Mouse (Mus musculus): Measurements from ENCODE around the gene Sf3b3.

GRCm38 (mm10) chr8:110845821-110846404 lies 674 bp downstream of the Sf3b3 start:
- TF ChIP-seq TAL1 (IDR thresholded peaks at IDR 0.05; ENCODE audit: low read length) (no peak), CTCF (IDR thresholded peaks at IDR 0.05 in 2 of 3, conservative IDR thresholded peaks at IDR 0.05 in 1 of 3; ENCODE audit: control insufficient read depth in 1 of 3, insufficient read depth in 1 of 3, low read depth in 2 of 3, low read length in 3 of 3, poor library complexity in 1 of 3, severe bottlenecking in 1 of 3) (no peak), POLR2AphosphoS2 (IDR thresholded peaks at IDR 0.05; ENCODE audit: low read length) (0 out of 2 replicates have a peak, but pooled peaks have one; percentile 0), MAX (IDR thresholded peaks at IDR 0.05; ENCODE audit: low read length) (no peak), UBTF (IDR thresholded peaks at IDR 0.05; ENCODE audit: borderline replicate concordance, insufficient read depth, low read depth, low read length) (no peak), E2F4 (IDR thresholded peaks at IDR 0.05; ENCODE audit: borderline replicate concordance, low read depth, low read length) (no peak), POLR2A (IDR thresholded peaks at IDR 0.05; ENCODE audit: control insufficient read depth in 1 of 2, insufficient read depth in 1 of 2, low read depth in 1 of 2, low read length in 2 of 2, poor library complexity in 1 of 2) (no peak), MAFK (IDR thresholded peaks at IDR 0.05; ENCODE audit: borderline replicate concordance, low read depth, low read length) (no peak), EP300 (IDR thresholded peaks at IDR 0.05; ENCODE audit: low read depth in 1 of 2, low read length in 2 of 2) (no peak), USF1 (IDR thresholded peaks at IDR 0.05; ENCODE audit: low read depth, low read length) (no peak), TBP (IDR thresholded peaks at IDR 0.05; ENCODE audit: low read depth, low read length) (0 out of 2 replicates have a peak, but pooled peaks have one; percentile 25), HCFC1 (IDR thresholded peaks at IDR 0.05; ENCODE audit: low read depth, low read length) (no peak), MXI1 (IDR thresholded peaks at IDR 0.05; ENCODE audit: low read depth, low read length) (no peak)
